Mouse (Mus musculus) neural tube, embryonic 15.5 days (tissue): Measurements from ENCODE around the gene Ndufb10. TPM values are rescaled to one million over a fixed set of nuclear protein-coding genes. Genes with fewer than 3 reads are reported as not detected.
A peak's percentile ranks its signal among the peaks of the same experiment; 100 is the strongest.

Source experiments
- ATAC-seq: fragments of 200-750 bp; cut with Nextera tagmentation; 2 replicates; pipeline ENCODE4 v1.8.0; 2017; ENCODE audit warnings: mild to moderate bottlenecking, moderate TSS enrichment, moderate library complexity; ENCODE audit not compliant: low FRiP score
- H3K27ac ChIP-seq: fragments of 300-500 bp; sonication (generic); replicated peaks from 2 replicates; pipeline ENCODE4 v1.5.1; 2015; ENCODE audit warnings: mild to moderate bottlenecking, inconsistent platforms
- H3K27me3 ChIP-seq: fragments of 300-500 bp; sonication (generic); replicated peaks from 2 replicates; pipeline ENCODE4 v1.6.1; 2015; ENCODE audit warnings: inconsistent platforms
- H3K36me3 ChIP-seq: fragments of 300-500 bp; sonication (generic); 2 replicates; pipeline ENCODE4 v1.6.1; 2015; ENCODE audit warnings: inconsistent platforms
- H3K4me1 ChIP-seq: fragments of 300-500 bp; sonication (generic); 2 replicates; pipeline ENCODE4 v1.6.1; 2015; ENCODE audit warnings: inconsistent platforms
- H3K4me2 ChIP-seq: fragments of 300-500 bp; sonication (generic); 2 replicates; pipeline ENCODE4 v1.6.1; 2015; ENCODE audit warnings: inconsistent platforms, mild to moderate bottlenecking, moderate library complexity
- H3K4me3 ChIP-seq: fragments of 300-500 bp; sonication (generic); replicated peaks from 2 replicates; pipeline ENCODE4 v1.5.1; 2015; ENCODE audit warnings: mild to moderate bottlenecking, inconsistent platforms
- H3K9ac ChIP-seq: fragments of 300-500 bp; sonication (generic); replicated peaks from 2 replicates; pipeline ENCODE4 v1.6.1; 2015; ENCODE audit warnings: mild to moderate bottlenecking, inconsistent platforms
- H3K9me3 ChIP-seq: fragments of 300-500 bp; sonication (generic); replicated peaks from 2 replicates; pipeline ENCODE4 v1.6.1; 2016; ENCODE audit warnings: inconsistent platforms
- WGBS: fragments of 180-500 bp; shearing (Covaris S2); methylation state at CpG from one replicate; pipeline ENCODE4 v1.1.7; 2015; ENCODE audit warnings: mixed read lengths; 5-methylcytosine and 5-hydroxymethylcytosine counted together
- polyA plus RNA-seq: library from polyadenylated mRNA; unstranded; fragments of >200 nt; fragmentation: Nextera tagmentation; extraction: Ambion mirVana; gene quantifications from 2 replicates; pipeline ENCODE4 v1.2.1, GENCODE M21; 2015

Gene Ndufb10
- polyA plus RNA-seq, 1 experiment from 2014 or later = 304 TPM

DNA sequence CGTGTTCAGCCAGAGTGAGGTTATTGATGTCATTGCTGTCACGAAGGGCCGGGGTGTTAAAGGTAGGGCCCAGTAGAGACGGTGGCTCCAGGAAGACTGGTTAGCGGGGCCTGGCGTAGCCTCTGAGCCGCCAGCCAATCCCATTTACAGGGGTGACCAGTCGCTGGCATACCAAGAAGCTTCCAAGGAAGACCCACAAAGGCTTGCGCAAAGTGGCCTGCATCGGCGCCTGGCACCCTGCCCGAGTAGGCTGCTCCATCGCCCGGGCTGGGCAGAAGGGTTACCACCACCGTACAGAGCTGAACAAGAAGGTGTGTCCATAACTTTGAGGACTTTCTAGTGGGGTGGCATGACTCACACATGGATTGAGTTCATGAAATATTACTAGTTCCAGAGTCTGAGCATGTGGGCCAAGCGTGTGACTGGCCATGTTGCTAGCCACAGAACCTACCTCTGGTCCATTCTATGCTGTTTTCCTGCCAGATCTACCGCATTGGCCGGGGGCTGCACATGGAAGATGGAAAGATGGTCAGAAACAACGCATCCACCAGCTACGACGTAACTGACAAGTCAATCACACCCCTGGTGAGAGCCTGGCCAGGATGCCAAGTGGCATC lies 9.3 kb upstream of the Ndufb10 start:
- Histone ChIP-seq H3K27ac (no peak overlapping the region), H3K4me2 (no peak overlapping the region), H3K4me1 (peaks cover 17% of the 10 kb centered on the region), H3K36me3 (no peaks in the 10 kb centered on the region), H3K4me3 (no peak overlapping the region), H3K9ac (no peak overlapping the region), H3K9me3 (no peaks in the 10 kb centered on the region), H3K27me3 (0 out of 2 replicates have a peak, but pooled peaks cover 4% of the 10 kb centered on the region)
- ATAC-seq = no peak
- WGBS = 91% methylated on average over 21 of the region's 21 CpGs

DNA sequence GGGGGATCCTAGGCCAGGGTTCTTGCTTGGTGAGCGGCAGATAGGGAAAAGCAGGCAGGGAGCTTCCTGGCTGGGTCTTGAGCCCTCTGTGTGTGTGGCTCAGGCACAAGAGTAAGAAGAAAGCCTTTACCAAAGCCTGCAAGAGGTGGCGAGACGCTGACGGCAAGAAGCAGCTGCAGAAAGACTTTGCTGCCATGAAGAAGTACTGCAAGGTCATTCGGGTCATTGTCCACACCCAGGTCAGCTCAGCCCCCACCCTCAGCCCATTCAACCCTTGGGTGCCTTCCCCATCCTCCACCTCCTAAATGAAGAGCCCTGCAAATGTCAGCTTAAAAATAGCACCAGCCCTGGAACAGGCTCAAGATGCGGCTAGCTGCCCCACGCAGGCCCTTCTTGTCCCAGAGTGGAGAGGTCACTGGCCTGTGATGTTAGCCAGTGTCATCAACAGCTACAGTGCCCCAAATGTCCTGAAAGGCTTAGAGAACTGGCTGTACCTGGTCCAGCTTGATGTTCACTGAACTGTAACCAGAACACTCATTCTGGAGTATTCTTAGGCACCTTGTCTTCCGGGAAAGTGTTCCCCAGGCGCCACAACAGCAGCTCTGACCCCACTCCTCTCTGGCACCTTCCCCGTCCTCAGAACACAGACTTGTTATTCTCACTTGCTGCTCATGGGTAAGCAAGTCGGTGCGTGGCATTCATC lies 8.1 kb upstream of the Ndufb10 start:
- ATAC-seq = no peak
- H3K4me1 ChIP-seq = peaks cover 12% of the 10 kb centered on the region
- H3K4me3 ChIP-seq = no peak overlapping the region
- H3K4me2 ChIP-seq = no peak overlapping the region
- H3K9me3 ChIP-seq = no peaks in the 10 kb centered on the region
- no peaks in the 10 kb centered on the region for H3K36me3 ChIP-seq
- no peak overlapping the region for H3K27ac ChIP-seq
- H3K9ac ChIP-seq = no peak overlapping the region; the same call in 1 of the 2 replicates
- WGBS = 77% methylated on average over 12 of the region's 12 CpGs
- H3K27me3 ChIP-seq = 0 out of 2 replicates have a peak, but pooled peaks cover 4% of the 10 kb centered on the region

GRCm38 (mm10) chr17:24730787-24731186 lies 6.5 kb upstream of the Ndufb10 start:
- H3K4me1 ChIP-seq = peaks cover 1% of the 10 kb centered on the region; the same call in 1 of the 2 replicates
- no peak for ATAC-seq
- no peak overlapping the region for H3K4me3 ChIP-seq
- H3K36me3 ChIP-seq = no peaks in the 10 kb centered on the region
- H3K4me2 ChIP-seq = no peak overlapping the region
- H3K27me3 ChIP-seq = 0 out of 2 replicates have a peak, but pooled peaks cover 4% of the 10 kb centered on the region
- WGBS = 82% methylated on average over 14 of the region's 14 CpGs
- H3K9me3 ChIP-seq = no peaks in the 10 kb centered on the region
- H3K9ac ChIP-seq = no peak overlapping the region
- no peak overlapping the region for H3K27ac ChIP-seq

DNA sequence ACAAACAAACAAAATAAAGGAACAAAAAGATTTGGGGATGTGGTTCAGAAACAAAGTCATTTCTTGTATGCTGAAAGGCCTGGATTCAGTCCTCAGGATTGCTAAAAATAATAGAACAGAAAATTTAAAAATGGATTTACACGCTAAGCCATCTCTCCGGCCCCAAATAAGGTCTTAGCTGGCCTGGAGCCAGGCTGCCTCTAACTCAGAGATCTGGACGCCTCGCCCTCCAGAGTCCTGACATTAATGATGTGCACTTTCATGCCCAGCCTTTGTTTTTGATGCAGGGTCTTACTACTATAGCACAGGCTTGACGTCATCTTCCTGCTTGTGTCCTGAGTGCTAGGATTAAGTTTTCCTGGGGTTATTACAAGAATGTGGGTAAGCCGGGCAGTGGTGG lies 4.8 kb upstream of the Ndufb10 start:
- peaks cover 4% of the 10 kb centered on the region; the same call in 1 of the 2 replicates for H3K4me1 ChIP-seq
- H3K9ac ChIP-seq = no peak overlapping the region
- no peaks in the 10 kb centered on the region for H3K9me3 ChIP-seq
- WGBS = 79% methylated on average over 6 of the region's 6 CpGs
- no peak overlapping the region for H3K4me3 ChIP-seq
- no peak overlapping the region for H3K27ac ChIP-seq
- ATAC-seq = no peak
- no peak overlapping the region for H3K4me2 ChIP-seq
- H3K27me3 ChIP-seq = 0 out of 2 replicates have a peak, but pooled peaks cover 4% of the 10 kb centered on the region
- no peaks in the 10 kb centered on the region for H3K36me3 ChIP-seq

- Histone ChIP-seq H3K4me1 (peaks cover 9% of the 10 kb centered on the region), H3K27me3 (0 out of 2 replicates have a peak, but pooled peaks cover 4% of the 10 kb centered on the region), H3K9ac (no peak overlapping the region), H3K9me3 (no peaks in the 10 kb centered on the region), H3K4me3 (no peak overlapping the region), H3K36me3 (no peaks in the 10 kb centered on the region), H3K4me2 (no peak overlapping the region), H3K27ac (no peak overlapping the region)
- 76% methylated on average over 17 of the region's 17 CpGs for whole genome bisulfite sequencing
- ATAC-seq = no peak
Observed at GRCm38 (mm10) chr17:24728184-24728583, 3.9 kb upstream of the Ndufb10 start.

DNA sequence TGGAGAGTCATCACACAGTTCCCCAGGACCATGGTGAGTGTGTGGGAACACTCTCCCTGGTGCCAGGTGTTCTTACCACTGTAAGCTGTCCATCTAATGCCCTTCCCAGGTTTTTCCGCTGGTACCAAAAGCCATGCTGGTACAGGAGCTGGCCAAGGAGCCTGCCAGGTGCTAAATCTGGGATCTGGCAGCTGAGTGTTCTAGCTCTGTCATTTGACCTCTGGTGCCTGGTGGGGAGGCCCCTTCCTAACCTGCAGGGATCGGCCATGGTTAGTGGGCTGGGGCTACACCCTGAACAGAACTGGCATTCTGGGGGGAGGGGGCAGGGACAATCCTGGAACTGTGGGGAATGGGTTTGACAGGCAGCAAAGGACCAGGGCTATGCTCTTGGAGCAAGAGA lies 3.3 kb upstream of the Ndufb10 start, which contains the start of gene Rpl3l:
Gene Rpl3l, plus strand, starts transcription at position 203 of the 400 bp plus-strand sequence.
- peaks cover 15% of the 10 kb centered on the region for H3K4me1 ChIP-seq
- no peak within 1 kb of the TSS for H3K4me3 ChIP-seq
- H3K27ac ChIP-seq = no peak within 1 kb of the TSS
- no peak within 1 kb of the TSS for H3K4me2 ChIP-seq
- ATAC-seq = no peak
- 0 out of 2 replicates have a peak, but pooled peaks cover 4% of the 10 kb centered on the region for H3K27me3 ChIP-seq
- H3K36me3 ChIP-seq = peaks cover under 1% of the 10 kb centered on the region
- no peaks in the 10 kb centered on the region for H3K9me3 ChIP-seq
- no peak within 1 kb of the TSS for H3K9ac ChIP-seq
- 80% methylated on average over 2 of the region's 2 CpGs for WGBS

DNA sequence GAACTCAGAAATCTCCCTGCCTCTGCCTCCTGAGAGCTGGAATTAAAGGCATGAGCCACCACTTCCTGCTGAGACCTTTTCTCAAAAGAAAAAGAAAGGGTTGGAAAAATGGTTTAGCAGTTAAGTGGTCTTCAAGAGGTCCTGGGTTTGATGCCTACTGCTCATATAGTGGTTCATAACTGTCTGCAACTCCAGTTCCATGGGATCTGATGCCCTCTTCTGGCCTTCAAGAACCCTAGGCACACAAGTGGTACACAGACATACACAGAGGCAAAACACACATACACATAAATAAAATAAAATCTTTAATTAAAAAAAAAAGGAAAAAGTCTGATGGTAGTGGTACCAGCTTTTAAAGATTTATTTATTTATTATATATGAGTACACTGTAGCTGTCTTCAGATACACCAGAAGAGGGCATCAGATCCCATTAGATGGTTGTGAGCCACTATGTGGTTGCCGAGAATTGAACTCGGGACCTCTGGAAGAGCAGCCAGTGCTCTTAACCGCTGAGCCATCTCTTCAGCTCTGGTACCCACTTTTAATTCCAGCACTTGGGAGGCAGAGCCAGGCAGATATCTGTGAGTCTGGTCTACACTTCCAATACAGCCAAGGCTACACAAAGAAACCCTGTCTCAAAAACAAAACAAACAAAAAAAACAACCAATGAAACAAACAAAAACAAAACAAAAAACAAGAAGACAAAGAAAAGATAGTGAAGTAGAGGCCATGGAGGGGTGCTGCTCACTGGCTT lies 1.5 kb upstream of the Ndufb10 start:
- peaks cover 15% of the 10 kb centered on the region for H3K36me3 ChIP-seq
- H3K9me3 ChIP-seq = no peaks in the 10 kb centered on the region
- no peak overlapping the region for H3K9ac ChIP-seq
- no peak overlapping the region for H3K4me3 ChIP-seq
- WGBS = 68% methylated on average over 3 of the region's 3 CpGs
- no peaks in the 10 kb centered on the region for H3K27me3 ChIP-seq
- H3K4me1 ChIP-seq = peaks cover 31% of the 10 kb centered on the region
- ATAC-seq = no peak
- no peak overlapping the region for H3K27ac ChIP-seq
- H3K4me2 ChIP-seq = no peak overlapping the region

- H3K4me2 ChIP-seq = peak overlapping the region; percentile 91
- WGBS = under 1% methylated on average over 15 of the region's 15 CpGs
- H3K27me3 ChIP-seq = no peaks in the 10 kb centered on the region
- H3K4me1 ChIP-seq = peaks cover 35% of the 10 kb centered on the region
- H3K4me3 ChIP-seq = peak overlapping the region; percentile 84
- ATAC-seq = 0 out of 2 replicates have a peak, but pooled peaks have one; percentile 4
- peaks cover 15% of the 10 kb centered on the region for H3K36me3 ChIP-seq
- peak overlapping the region; percentile 98 for H3K9ac ChIP-seq
- no peaks in the 10 kb centered on the region for H3K9me3 ChIP-seq
- peak overlapping the region; percentile 90 for H3K27ac ChIP-seq
Observed at GRCm38 (mm10) chr17:24723881-24724180, 447 bp downstream of the Ndufb10 start.

GRCm38 (mm10) chr17:24723122-24723880 lies 977 bp downstream of the Ndufb10 start:
- no peaks in the 10 kb centered on the region for H3K9me3 ChIP-seq
- peaks cover 38% of the 10 kb centered on the region for H3K4me1 ChIP-seq
- peak overlapping the region; percentile 84 for H3K4me3 ChIP-seq
- peak overlapping the region; percentile 91 for H3K4me2 ChIP-seq
- no peak for ATAC-seq
- H3K27ac ChIP-seq = peak overlapping the region; percentile 90
- H3K9ac ChIP-seq = peak overlapping the region; percentile 98
- no peaks in the 10 kb centered on the region for H3K27me3 ChIP-seq
- H3K36me3 ChIP-seq = peaks cover 15% of the 10 kb centered on the region
- WGBS = 4% methylated on average over 12 of the region's 12 CpGs

DNA sequence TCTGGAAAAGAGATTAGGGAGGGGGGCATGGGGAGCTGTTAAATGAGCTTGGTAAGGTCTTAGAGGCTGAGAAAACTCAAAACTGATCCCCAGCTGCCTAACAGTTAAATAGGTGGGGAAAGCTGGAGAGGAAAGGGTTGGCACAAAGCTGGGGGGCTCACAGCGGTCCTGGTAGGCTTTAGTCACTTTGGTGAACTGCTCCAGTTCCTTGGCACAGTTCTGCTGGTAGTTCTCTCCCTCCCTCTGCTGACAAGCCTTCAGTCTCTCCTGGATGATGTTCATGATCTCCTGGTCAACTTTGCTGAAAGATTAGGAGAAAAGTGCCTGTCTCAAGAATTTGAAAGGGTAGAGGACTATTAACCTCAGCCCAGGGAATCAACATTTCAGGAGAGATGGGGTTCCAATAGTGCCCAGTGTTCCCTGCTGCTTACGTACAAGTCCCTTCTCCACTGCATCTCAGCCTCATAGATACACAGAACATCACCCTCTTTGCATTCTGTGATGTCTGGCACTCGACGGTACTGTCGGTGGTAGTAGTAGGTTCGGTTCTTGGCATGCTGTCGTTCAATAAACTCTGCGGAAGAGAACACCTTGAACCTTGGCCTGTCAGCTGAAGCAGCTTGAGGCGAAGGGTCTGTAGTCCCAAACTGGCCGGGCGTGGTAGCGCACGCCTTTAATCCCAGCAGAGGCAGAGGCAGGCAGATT lies 1.9 kb downstream of the Ndufb10 start:
- ATAC-seq = no peak
- Histone ChIP-seq H3K9me3 (no peaks in the 10 kb centered on the region), H3K4me1 (peaks cover 38% of the 10 kb centered on the region), H3K4me3 (peak overlapping the region; percentile 84; the same call in 1 of the 2 replicates), H3K36me3 (peaks cover 15% of the 10 kb centered on the region), H3K27me3 (no peaks in the 10 kb centered on the region), H3K4me2 (peak overlapping the region; percentile 91), H3K9ac (no peak overlapping the region), H3K27ac (no peak overlapping the region)
- WGBS = 31% methylated on average over 13 of the region's 13 CpGs
